Mouse (Mus musculus) CD8-positive naive resting alpha-beta T cell, adult 2 months (primary cell): ENCODE data around the gene Schip1.

Experiments
- DNase-seq, 2 experiments: peaks; one replicate each; pipeline ENCODE4 v3.0.0; 2022; ENCODE audit warnings: low read depth in 2 of 2, low spot score in 2 of 2

Schip1 gene

GRCm38 (mm10) chr3:68608848-68609497 is 544.4 kb downstream of the Schip1 start:
- no peak for DNase-seq

DNA sequence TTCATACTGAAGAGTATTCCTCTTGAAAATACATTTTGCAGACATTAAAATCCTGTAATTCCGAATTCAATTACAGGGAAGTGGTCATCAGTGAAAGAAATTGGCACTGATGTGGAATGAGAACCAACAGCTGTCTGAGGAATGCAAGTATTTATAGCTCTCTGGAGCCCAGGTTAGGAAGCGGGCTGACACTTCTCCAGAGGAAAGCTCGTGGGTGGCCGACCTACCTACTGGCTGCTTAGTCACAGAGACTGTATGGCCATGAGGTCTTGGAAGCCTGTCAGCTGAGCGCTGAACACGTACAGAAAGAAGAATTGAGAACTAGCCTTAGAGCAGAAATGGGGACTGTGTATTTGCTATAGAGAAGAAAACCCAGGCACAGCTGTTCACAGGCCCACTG is 545.4 kb downstream of the Schip1 start:
- DNase-seq: no peak

DNA sequence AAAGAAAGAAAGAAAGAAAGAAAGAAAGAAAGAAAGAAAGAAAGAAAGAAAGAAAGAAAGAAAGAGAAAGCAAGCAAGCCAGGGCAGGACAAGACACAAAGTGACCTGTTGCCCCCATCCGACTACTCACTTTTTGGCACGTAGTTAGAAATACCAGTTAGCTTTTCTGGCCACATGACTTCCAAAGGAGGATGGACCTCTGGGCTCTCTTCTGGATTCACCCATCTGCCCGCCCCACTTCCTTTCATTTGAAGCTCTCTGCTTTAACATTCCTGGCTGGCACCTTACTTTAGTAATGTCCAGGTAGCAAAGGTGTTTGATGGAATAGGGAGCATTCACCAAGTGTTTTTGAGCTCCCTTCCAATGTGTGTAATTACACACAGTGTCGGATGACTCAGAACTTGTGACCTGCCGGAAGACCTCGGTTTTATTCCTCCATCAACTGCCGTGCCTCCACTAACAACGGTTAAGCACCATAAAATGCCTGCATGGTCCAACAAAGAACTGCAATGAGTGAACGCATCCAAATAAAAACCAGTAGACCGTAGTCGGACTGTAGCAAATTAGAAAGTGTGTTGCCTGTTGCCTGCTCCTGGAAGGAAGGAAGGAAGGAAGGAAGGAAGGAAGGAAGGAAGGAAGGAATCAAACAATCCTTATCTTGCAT is 546.1 kb downstream of the Schip1 start:
- DNase-seq: no peak

- DNase-seq: peak; percentile 20 to 32
These were observed 550.6 kb downstream of the Schip1 start for GRCm38 (mm10) chr3:68615042-68615810.

GRCm38 (mm10) chr3:68616363-68616762 is 551.8 kb downstream of the Schip1 start:
- no peak for DNase-seq

- no peak for DNase-seq
These were observed 553.1 kb downstream of the Schip1 start for GRCm38 (mm10) chr3:68617708-68618107.

DNA sequence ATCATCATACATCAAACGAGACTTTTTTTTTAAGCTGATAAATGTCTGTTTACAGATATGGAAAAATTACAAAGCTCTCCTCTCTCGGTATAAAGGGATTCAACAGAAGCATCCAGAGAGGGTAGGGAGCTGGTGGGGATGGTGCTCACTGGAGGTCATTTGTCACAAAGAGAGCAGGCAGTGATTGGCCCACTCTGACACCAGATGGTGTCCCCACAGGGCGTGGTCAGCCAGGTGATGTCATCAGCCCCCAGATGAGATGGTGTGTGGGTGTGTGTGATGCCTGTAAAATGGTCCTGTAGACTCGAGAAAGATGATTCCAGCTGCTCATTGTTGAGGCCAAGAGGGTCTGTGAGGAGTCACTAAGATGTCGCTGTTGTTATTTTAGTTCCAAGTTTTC is 554.5 kb downstream of the Schip1 start:
- DNase-seq: no peak

DNA sequence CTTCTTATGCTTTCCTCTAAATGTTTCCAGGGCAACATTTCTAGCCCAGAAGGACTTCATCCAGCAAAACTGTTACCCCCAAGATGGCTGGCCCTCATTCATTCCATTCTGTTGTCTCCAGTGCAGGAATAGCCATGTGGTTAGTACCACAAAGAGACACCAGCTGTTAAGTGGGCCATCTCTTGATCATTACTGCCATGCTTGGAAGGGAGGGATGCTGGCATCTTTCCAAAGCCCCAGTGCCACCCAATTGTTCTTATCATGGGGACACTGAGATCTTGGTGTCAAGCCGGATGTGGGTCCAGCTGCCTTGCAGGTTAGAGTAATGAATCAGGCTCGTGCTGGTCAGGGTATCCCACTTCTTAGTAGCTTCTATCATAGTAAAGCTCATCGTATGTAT is 557.4 kb downstream of the Schip1 start:
- no peak for DNase-seq

- DNase-seq: no peak
These were observed 558.4 kb downstream of the Schip1 start for GRCm38 (mm10) chr3:68623036-68623435.

- no peak for DNase-seq
These were observed 559.9 kb downstream of the Schip1 start for GRCm38 (mm10) chr3:68624471-68624870.

DNA sequence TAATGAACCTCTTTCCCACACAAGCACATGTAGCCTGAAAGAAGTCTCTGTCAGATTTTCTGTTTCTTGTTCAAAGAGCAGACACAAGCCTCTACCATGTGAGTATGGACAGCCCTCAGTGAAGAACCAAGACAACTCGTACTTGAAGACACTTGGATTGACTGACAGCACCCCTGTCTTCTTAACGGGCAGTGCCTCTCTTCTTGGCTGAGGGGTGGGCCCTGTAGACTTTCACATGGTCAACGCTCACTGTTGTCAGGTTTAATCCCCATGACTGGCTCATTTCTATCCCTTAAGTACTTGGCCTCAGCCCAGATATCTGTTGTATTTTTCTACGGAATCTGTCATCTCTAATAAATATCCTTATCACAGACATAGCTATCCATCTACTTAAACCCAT is 565.7 kb downstream of the Schip1 start:
- no peak for DNase-seq

DNA sequence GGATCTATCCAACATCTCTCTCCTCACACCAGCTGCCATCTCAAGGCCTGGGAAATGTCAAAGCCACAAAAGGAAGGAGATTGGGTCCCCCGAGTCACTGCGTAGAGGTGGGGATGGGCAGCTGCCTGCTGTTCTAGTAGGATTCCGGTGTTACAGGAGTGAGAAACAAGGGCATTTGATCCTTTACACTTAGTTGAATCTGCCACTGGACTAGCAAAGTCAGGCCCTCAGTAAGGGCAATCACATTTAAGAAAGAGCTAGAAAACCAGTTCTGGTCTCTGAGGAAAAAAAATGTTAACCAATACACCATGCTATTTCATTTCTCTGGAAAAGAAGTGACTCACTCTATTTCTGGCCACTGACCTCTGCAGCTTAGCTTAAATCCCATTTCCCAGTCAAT is 566.2 kb downstream of the Schip1 start:
- DNase-seq: no peak

DNA sequence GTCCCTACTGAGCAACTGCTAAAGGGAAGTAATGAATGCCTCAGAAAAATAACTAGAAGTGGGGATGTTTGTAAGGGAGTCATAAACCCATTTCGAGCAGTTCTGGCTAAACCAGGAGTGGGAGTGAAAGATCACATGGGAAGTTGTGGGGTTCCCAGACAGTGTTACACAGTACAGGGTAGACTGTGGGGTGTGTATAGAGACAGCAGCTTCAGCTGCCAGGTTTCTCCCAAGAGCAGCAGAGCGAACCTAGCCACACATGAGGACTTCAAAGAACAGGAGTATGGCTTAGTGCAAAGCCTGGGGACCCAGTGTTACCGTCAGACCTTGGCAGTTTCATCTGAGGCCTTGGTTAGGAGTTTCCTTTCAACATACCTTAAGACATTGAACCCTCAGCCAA is 568.1 kb downstream of the Schip1 start:
- no peak for DNase-seq

GRCm38 (mm10) chr3:68633577-68633976 is 569.0 kb downstream of the Schip1 start:
- no peak for DNase-seq

DNA sequence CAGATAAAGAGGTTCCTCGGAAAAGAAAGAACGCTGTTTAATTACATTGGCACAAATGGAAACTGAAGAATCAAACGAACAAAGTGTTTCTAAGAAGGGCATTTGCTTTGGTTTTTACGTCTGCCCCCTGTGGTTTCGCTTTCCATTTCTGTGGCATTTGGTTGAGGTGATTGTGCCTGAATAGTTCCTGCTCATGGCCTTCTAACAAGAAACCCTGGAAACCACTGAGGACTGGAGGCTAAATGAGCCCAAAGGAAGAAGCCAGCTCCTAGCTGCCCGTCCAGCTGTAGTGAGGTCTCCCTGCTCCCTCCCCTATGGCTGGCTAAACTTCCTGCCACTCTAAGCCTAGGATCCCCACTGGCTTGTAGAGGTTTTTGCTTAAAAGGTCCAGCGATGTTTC is 573.4 kb downstream of the Schip1 start:
- no peak for DNase-seq

DNA sequence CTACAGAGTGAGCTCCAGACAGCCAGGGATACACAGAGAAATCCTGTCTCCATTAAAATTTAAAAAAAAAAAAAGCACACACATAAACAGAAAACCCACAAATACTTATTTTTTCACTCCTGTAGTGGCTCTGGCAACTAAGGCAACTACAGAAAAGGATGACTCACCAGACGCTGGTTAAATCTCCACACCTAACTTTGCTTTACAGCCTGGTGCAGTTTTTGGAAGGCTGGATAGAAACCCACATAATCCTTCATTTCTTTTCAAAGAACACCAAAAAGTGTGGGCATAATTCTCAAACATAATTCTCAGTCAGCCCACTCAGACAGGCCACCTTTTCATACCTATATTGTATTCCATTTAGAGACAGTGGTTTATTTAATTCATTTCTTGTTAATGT is 574.1 kb downstream of the Schip1 start:
- DNase-seq: no peak

DNA sequence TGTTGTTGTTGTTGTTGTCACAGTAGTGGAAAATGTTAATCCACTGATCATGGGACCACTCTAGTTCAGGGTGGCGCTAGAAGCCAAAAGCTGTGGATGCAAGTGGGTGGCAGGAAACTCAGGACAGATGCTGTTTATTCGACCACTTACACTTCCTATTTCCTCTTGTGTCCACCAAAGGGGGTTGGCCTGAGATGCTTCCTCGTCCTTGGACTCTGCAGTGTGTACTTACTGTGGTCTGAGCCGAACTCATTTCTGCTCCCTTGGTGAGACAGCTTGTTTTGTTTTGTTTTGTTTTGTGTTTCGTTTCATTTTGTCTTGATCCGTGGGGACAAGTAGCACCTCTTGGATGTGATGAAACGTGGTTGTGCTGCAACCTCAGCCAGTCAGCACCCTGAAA is 578.3 kb downstream of the Schip1 start:
- DNase-seq: no peak

- peak; percentile 10 to 40 for DNase-seq
These were observed 582.0 kb downstream of the Schip1 start for GRCm38 (mm10) chr3:68646387-68647130.

DNA sequence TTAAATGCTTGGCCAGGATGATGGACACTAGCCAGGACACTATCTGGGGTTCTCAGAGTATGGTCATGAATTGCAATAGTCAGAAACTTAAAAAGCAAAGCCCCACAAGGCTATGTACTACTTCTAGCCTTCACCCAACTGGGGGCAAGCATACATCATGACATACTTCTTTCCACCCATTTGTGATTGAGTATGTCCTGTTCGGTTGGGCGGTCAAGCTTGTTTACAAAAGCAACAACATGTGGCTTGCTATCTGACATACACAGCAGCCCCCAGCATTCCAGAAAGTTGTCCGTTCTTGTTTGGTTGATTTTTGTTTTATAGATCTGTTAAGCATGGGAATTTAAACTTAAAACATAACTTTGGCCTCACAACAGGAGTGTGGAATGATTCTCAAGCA is 582.7 kb downstream of the Schip1 start:
- no peak for DNase-seq

- DNase-seq: no peak
These were observed 585.6 kb downstream of the Schip1 start for GRCm38 (mm10) chr3:68650251-68650650.

- DNase-seq: no peak
These were observed 592.2 kb downstream of the Schip1 start for GRCm38 (mm10) chr3:68656607-68657352.
